Mouse (Mus musculus) liver, adult 2 months (tissue): ENCODE measurements around the gene Ciz1. TPM values are rescaled to one million over a fixed set of nuclear protein-coding genes. Genes with fewer than 3 reads are reported as not detected.

Experiments used
- DNase-seq: peaks from one replicate; pipeline ENCODE4 v3.0.0-alpha.2; 2011; ENCODE audit warnings: low read depth, low spot score; ENCODE audit errors: extremely low read depth
- H3K27ac ChIP-seq: fragments of 200-500 bp; replicated peaks from 2 replicates; pipeline ENCODE4 v1.5.1; 2012; ENCODE audit warnings: low read depth, mild to moderate bottlenecking, control low read depth, inconsistent platforms, low read length; ENCODE audit not compliant: insufficient read depth
- H3K27me3 ChIP-seq: fragments of 200-500 bp; 2 replicates; pipeline ENCODE4 v1.6.1; 2012; ENCODE audit warnings: mild to moderate bottlenecking, moderate library complexity, low read length, inconsistent platforms; ENCODE audit not compliant: control insufficient read depth, insufficient read depth
- H3K36me3 ChIP-seq: fragments of 200-500 bp; 2 replicates; pipeline ENCODE4 v1.6.1; 2012; ENCODE audit warnings: low read length, inconsistent platforms; ENCODE audit not compliant: control insufficient read depth, insufficient read depth
- H3K4me1 ChIP-seq: fragments of 200-500 bp; 2 replicates; pipeline ENCODE4 v1.6.1; 2011; ENCODE audit warnings: low read length; ENCODE audit not compliant: control insufficient read depth, insufficient read depth
- H3K4me3 ChIP-seq: fragments of 200-500 bp; 2 replicates; pipeline ENCODE4 v1.5.1; 2011; ENCODE audit warnings: low read depth, mild to moderate bottlenecking, control low read depth, low read length, moderate library complexity; ENCODE audit not compliant: insufficient read depth
- H3K79me2 ChIP-seq: fragments of 200-500 bp; 2 replicates; pipeline ENCODE4 v1.6.1; 2012; ENCODE audit warnings: inconsistent platforms, mild to moderate bottlenecking, low read length, moderate library complexity; ENCODE audit not compliant: control insufficient read depth, insufficient read depth
- H3K9ac ChIP-seq: fragments of 200-500 bp; 2 replicates; pipeline ENCODE4 v1.6.1; 2012; ENCODE audit warnings: low read depth, mild to moderate bottlenecking, control low read depth, inconsistent platforms, low read length
- CTCF ChIP-seq: fragments of 200-500 bp; IDR thresholded peaks from 2 replicates; pipeline ENCODE4 v1.5.1; 2011; ENCODE audit warnings: low read depth, low read length, control low read depth
- POLR2A ChIP-seq: fragments of 200-500 bp; IDR thresholded peaks from 2 replicates; pipeline ENCODE4 v1.6.1; 2011; ENCODE audit warnings: low read length, control low read depth; ENCODE audit not compliant: insufficient read depth; ENCODE audit errors: extremely low read depth
- WGBS: fragments of 180-500 bp; shearing (Covaris S2); methylation state at CpG from one replicate; pipeline ENCODE4 v1.1.7; 2018; 5-methylcytosine and 5-hydroxymethylcytosine counted together
- polyA plus RNA-seq: library from polyadenylated mRNA; depleted of rRNA; stranded (reverse); fragments of >200 nt; gene quantifications from 2 replicates; pipeline ENCODE4 v1.2.3, GENCODE M21; 2012
- total RNA-seq: library from RNA; depleted of rRNA; stranded (reverse); fragments of >200 nt; gene quantifications from 2 replicates; pipeline ENCODE4 v1.2.3, GENCODE M21; 2014

The Ciz1 gene
- total and polyA plus RNA-seq, 2 experiments: 9.5 to 71.7 TPM

DNA sequence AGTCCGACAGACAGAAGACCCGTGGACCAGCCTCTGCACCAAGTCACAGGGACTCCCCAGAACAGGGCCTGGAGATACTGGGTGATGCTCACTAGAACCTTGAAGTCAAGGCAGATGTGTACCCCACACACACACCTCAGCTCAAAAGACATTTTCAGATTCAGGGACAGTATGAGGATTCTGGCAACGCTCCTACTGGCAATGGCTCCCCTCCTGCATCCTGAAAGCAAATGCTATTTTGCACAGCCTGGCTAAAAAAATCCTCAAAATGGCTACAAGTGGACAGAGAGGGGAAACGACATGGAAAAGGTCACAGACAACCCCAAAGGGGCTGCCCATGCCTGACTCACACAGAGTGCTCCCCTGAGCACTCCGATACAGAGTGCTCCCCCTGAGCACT is 20.0 kb upstream of the Ciz1 start:
- TF ChIP-seq POLR2A (no peak), CTCF (no peak)
- Histone ChIP-seq H3K27me3 (no peaks in the 10 kb centered on the region), H3K36me3 (no peaks in the 10 kb centered on the region), H3K27ac (no peak overlapping the region), H3K4me3 (no peak overlapping the region), H3K4me1 (no peaks in the 10 kb centered on the region), H3K9ac (no peak overlapping the region), H3K79me2 (no peaks in the 10 kb centered on the region)
- 85% methylated on average over 5 of the region's 5 CpGs for WGBS
- DNase-seq: no peak

DNA sequence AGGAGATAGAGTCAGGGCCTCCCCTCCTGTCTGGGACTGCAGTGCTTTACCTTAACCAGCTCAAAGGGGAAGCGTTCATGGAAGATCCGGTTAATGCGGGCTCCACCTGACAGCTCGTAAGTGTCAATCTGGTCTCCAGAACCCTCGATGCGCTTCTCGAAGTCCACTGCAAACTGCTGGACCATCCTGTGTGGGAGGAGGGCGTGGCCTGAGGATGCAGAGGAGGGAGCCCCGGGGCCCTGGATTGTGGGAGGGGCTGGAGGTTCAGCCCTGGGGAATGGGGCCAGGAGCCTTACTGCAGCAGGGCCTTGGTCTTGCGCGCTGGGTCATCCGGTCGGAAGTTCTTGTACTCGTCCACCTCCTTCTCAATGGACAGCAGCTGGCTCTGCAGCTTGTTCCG is 16.2 kb upstream of the Ciz1 start:
- no peak overlapping the region for H3K27ac ChIP-seq
- 65% methylated on average over 15 of the region's 15 CpGs for WGBS
- no peak overlapping the region for H3K9ac ChIP-seq
- H3K4me3 ChIP-seq: no peak overlapping the region
- H3K27me3 ChIP-seq: no peaks in the 10 kb centered on the region
- H3K36me3 ChIP-seq: no peaks in the 10 kb centered on the region
- TF ChIP-seq CTCF (no peak), POLR2A (no peak)
- no peaks in the 10 kb centered on the region for H3K79me2 ChIP-seq
- no peaks in the 10 kb centered on the region for H3K4me1 ChIP-seq
- no peak for DNase-seq

DNA sequence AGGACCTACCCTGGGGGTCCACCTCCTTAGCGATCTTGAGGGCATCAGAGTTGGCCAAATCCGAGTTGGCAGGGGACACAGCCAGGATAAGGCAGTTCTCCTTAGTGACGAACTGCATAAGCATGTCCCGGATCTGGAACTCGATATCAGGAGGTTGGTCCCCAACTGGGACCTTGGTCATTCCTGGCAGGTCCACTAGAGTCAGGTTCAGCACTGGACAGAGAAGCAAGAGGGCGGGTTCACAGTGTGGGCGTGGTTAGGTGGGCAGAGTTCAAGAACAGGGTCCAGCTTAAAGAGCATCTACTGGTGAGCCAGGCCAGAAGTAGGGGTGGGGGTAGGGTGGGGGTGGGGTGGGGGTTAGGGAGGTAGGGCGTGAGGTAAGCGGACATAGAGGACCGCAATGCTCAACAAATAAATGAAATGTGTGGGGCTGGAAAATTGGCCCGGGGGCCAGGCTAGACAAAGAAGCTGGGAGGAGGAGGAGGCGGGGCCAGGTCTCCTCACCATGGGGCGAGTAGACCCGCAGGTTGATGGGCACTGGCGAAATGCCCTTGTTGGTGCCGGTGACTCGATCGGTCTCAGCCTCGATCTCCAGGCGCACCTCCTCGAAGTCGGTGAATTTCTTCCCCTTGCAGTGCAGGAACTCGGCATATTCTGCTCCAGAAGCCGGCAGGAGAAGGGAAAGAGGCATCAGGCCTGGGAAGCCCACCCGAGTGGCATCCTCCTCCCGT is 12.1 kb upstream of the Ciz1 start:
- 48% methylated on average over 26 of the region's 26 CpGs for WGBS
- peak; percentile 11 for DNase-seq
- Histone ChIP-seq H3K4me3 (no peak overlapping the region), H3K79me2 (no peaks in the 10 kb centered on the region), H3K9ac (no peak overlapping the region), H3K27ac (no peak overlapping the region), H3K36me3 (no peaks in the 10 kb centered on the region), H3K27me3 (no peaks in the 10 kb centered on the region), H3K4me1 (no peaks in the 10 kb centered on the region)
- no peak for TF ChIP-seq CTCF
- no peak for TF ChIP-seq POLR2A

DNA sequence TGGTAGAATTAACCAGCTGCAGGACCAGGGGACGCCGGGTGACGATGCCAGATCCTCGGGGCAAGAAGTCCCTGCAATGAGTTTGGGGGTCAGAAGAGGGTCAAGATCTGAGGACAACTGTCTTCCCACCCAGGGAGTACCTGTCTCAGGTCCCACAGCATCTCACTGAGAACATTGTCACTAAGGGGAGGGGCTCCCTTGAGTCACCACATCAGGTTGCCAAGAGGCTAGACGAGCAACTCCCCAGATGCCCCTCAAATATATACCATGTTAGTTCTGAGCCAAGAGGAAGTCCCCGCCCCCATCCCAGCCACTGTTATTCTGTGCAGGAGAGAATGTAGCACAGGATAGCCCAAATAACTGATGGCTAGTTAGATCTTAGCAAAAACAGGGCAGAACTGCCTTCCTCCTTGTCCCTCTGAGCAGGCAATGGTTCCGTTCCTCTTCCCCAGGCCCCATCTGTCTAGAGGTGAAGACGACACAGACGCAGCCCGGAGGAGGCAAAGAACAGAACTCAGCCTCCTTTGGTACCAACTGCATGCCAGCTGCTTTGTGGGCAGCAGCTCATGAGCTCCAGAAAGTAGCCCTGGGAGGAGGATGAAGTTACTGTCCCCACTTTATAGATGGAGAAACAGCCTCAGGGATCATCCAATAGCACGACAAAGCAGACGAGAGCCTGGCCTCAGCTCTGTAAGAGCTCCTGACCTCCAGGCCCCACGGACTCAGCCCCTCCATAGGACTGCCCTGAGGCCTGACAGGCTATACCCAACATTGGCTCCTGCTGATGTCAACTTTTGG is 11.1 kb upstream of the Ciz1 start:
- TF ChIP-seq CTCF (no peak), POLR2A (no peak)
- H3K4me1 ChIP-seq: no peaks in the 10 kb centered on the region
- H3K79me2 ChIP-seq: no peaks in the 10 kb centered on the region
- WGBS: 87% methylated on average over 13 of the region's 13 CpGs
- H3K9ac ChIP-seq: no peak overlapping the region
- no peak overlapping the region for H3K4me3 ChIP-seq
- DNase-seq: no peak
- H3K27ac ChIP-seq: no peak overlapping the region
- H3K27me3 ChIP-seq: no peaks in the 10 kb centered on the region
- H3K36me3 ChIP-seq: no peaks in the 10 kb centered on the region

DNA sequence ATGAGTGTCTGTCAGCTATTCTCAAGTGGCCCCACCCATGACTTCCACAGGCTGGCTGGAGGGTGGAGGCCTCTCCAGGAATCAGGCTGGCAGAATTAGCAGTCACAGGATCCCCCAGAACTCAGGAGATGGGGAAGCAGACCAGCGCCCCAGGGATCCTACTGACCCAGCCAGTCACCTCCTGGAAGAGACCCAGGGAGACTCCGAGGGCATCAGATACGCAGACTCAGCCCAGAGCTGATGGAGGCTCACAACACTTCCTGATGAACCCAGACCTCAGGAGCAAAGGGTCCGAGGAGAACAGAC is 10.5 kb upstream of the Ciz1 start:
- no peaks in the 10 kb centered on the region for H3K4me1 ChIP-seq
- H3K79me2 ChIP-seq: no peaks in the 10 kb centered on the region
- H3K9ac ChIP-seq: no peak overlapping the region
- DNase-seq: no peak
- no peak for TF ChIP-seq CTCF
- no peak for TF ChIP-seq POLR2A
- H3K27me3 ChIP-seq: no peaks in the 10 kb centered on the region
- WGBS: 85% methylated on average over 4 of the region's 4 CpGs
- H3K4me3 ChIP-seq: no peak overlapping the region
- no peak overlapping the region for H3K27ac ChIP-seq
- no peaks in the 10 kb centered on the region for H3K36me3 ChIP-seq

DNA sequence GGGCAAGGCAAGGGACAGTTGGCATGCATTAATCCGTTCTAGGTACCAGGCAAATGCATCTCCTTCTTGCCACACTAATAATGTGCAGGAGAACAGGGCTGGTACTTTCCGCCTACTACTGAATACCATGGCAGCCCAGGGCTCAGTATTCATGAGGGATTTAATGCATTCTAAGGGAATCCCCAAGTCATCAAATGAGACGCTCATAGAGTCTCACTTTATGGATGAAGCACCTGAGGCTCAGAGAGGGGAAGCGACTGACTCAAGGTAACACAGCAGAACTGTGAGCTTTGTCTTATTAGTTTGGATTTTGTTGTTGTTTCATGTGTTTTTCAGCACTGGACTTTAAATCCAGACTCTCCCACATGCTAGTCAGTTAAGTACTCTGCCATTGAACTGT is 10.1 kb upstream of the Ciz1 start:
- Histone ChIP-seq H3K4me1 (no peaks in the 10 kb centered on the region), H3K4me3 (no peak overlapping the region), H3K9ac (no peak overlapping the region), H3K79me2 (no peaks in the 10 kb centered on the region), H3K27me3 (no peaks in the 10 kb centered on the region), H3K36me3 (no peaks in the 10 kb centered on the region), H3K27ac (no peak overlapping the region)
- no peak for DNase-seq
- 93% methylated on average over 4 of the region's 4 CpGs for WGBS
- no peak for TF ChIP-seq POLR2A
